13 mouse cellular contexts compared by ENCODE assay signal in genomic region chr7:68095574-68095973, GRCm38 (mm10).
DNase-seq lines count a peak whose midpoint lies in the region; ATAC-seq and TF ChIP-seq lines count a peak whose summit lies in the region.
"Had no signal": no experiment of that assay in that cellular context is flagged by ENCODE, and none has a peak within 500 bp of the region (broad histone marks: within the 10 kb centered on the region; RNA-seq: fewer than 3 reads in every experiment).

No protein-coding gene starts in this region.

- H3K4me2 ChIP-seq in hindbrain, postnatal 0 days (ENCODE audit: low read depth, low read length), result no peak overlapping the region
- no peak overlapping the region for H3K4me2 ChIP-seq in hindbrain, embryonic 12.5 days (replicated peaks)
- no peak overlapping the region for H3K4me2 ChIP-seq in lung, embryonic 15.5 days
- no peak overlapping the region for H3K4me2 ChIP-seq in stomach, embryonic 14.5 days (replicated peaks; ENCODE audit: low read depth, low read length)
- H3K4me2 ChIP-seq: forebrain, embryonic 12.5 days; limb, embryonic 15.5 days had no signal

- peak; percentile 35; the same call in 1 of the 2 replicates for ATAC-seq in hindbrain, postnatal 0 days
- ATAC-seq in hindbrain, embryonic 12.5 days (ENCODE audit: low FRiP score), result no peak
- ATAC-seq in lung, embryonic 15.5 days (ENCODE audit: borderline replicate concordance, extremely low read depth, low FRiP score, low TSS enrichment), result peak; percentile 21; the same call in 1 of the 2 replicates
- ATAC-seq in stomach, embryonic 14.5 days (ENCODE audit: insufficient number of reproducible peaks, insufficient read depth, low FRiP score, low read depth), result peak; percentile 75; the same call in 1 of the 2 replicates
- ATAC-seq: liver, postnatal 0 days had no signal

- 35% methylated on average over 4 of the region's 4 CpGs for WGBS in hindbrain, postnatal 0 days
- 47% methylated on average over 4 of the region's 4 CpGs for WGBS in hindbrain, embryonic 12.5 days
- 74% methylated on average over 4 of the region's 4 CpGs for WGBS in lung, embryonic 15.5 days
- 58% methylated on average over 4 of the region's 4 CpGs for WGBS in lung, adult 2 months
- 43% methylated on average over 4 of the region's 4 CpGs for WGBS in embryonic facial prominence, embryonic 10.5 days
- 77% methylated on average over 4 of the region's 4 CpGs for WGBS in stomach, embryonic 14.5 days

- H3K9ac ChIP-seq in hindbrain, postnatal 0 days (replicated peaks; ENCODE audit: low read length), result no peak overlapping the region
- H3K9ac ChIP-seq in hindbrain, embryonic 12.5 days, result no peak overlapping the region
- no peak overlapping the region for H3K9ac ChIP-seq in lung, embryonic 15.5 days
- no peak overlapping the region for H3K9ac ChIP-seq in stomach, embryonic 14.5 days (replicated peaks; ENCODE audit: low read depth, low read length)
- H3K9ac ChIP-seq: forebrain, embryonic 12.5 days; limb, embryonic 15.5 days; liver, postnatal 0 days had no signal

- H3K9me3 ChIP-seq in hindbrain, postnatal 0 days (ENCODE audit: low read length), result no peaks in the 10 kb centered on the region
- H3K9me3 ChIP-seq in hindbrain, embryonic 12.5 days (replicated peaks), result no peaks in the 10 kb centered on the region
- H3K9me3 ChIP-seq in lung, embryonic 15.5 days, result no peaks in the 10 kb centered on the region
- no peaks in the 10 kb centered on the region for H3K9me3 ChIP-seq in embryonic facial prominence, embryonic 10.5 days
- H3K9me3 ChIP-seq in stomach, embryonic 14.5 days (ENCODE audit: control insufficient read depth, low read depth, low read length), result no peaks in the 10 kb centered on the region
- H3K9me3 ChIP-seq: forebrain, embryonic 12.5 days; limb, embryonic 15.5 days had no signal

- H3K4me1 ChIP-seq in hindbrain, postnatal 0 days (ENCODE audit: insufficient read depth, low read length), result 0 out of 2 replicates have a peak, but pooled peaks cover 3% of the 10 kb centered on the region
- H3K4me1 ChIP-seq in hindbrain, embryonic 12.5 days, result peaks cover 22% of the 10 kb centered on the region
- peaks cover 38% of the 10 kb centered on the region for H3K4me1 ChIP-seq in lung, embryonic 15.5 days
- H3K4me1 ChIP-seq in lung, adult 2 months (ENCODE audit: control insufficient read depth, insufficient read depth, low read length), result peaks cover 5% of the 10 kb centered on the region
- peaks cover 16% of the 10 kb centered on the region for H3K4me1 ChIP-seq in embryonic facial prominence, embryonic 10.5 days
- peaks cover 8% of the 10 kb centered on the region; the same call in 1 of the 2 replicates for H3K4me1 ChIP-seq in stomach, embryonic 14.5 days (ENCODE audit: control insufficient read depth, insufficient read depth, low read length)
- H3K4me1 ChIP-seq: limb, embryonic 15.5 days had no signal

- no peaks in the 10 kb centered on the region for H3K36me3 ChIP-seq in hindbrain, postnatal 0 days (ENCODE audit: insufficient read depth, low read length)
- no peaks in the 10 kb centered on the region for H3K36me3 ChIP-seq in hindbrain, embryonic 12.5 days
- H3K36me3 ChIP-seq in lung, embryonic 15.5 days, result no peaks in the 10 kb centered on the region
- H3K36me3 ChIP-seq in embryonic facial prominence, embryonic 10.5 days (replicated peaks), result peaks cover 23% of the 10 kb centered on the region
- no peaks in the 10 kb centered on the region for H3K36me3 ChIP-seq in stomach, embryonic 14.5 days (ENCODE audit: control insufficient read depth, insufficient read depth, low read length)
- H3K36me3 ChIP-seq: forebrain, embryonic 12.5 days; limb, embryonic 15.5 days had no signal

- H3K27me3 ChIP-seq in hindbrain, postnatal 0 days (ENCODE audit: insufficient read depth, low read length), result no peaks in the 10 kb centered on the region
- H3K27me3 ChIP-seq in hindbrain, embryonic 12.5 days, result no peaks in the 10 kb centered on the region
- no peaks in the 10 kb centered on the region for H3K27me3 ChIP-seq in lung, embryonic 15.5 days
- H3K27me3 ChIP-seq in embryonic facial prominence, embryonic 10.5 days (replicated peaks; ENCODE audit: low read depth, poor library complexity, severe bottlenecking), result no peaks in the 10 kb centered on the region
- no peaks in the 10 kb centered on the region for H3K27me3 ChIP-seq in stomach, embryonic 14.5 days (ENCODE audit: control insufficient read depth, insufficient read depth, low read length)
- H3K27me3 ChIP-seq: forebrain, embryonic 12.5 days; limb, embryonic 15.5 days had no signal

- no peak overlapping the region for H3K4me3 ChIP-seq in hindbrain, postnatal 0 days (ENCODE audit: low read length)
- H3K4me3 ChIP-seq in hindbrain, embryonic 12.5 days, result no peak overlapping the region
- no peak overlapping the region for H3K4me3 ChIP-seq in lung, embryonic 15.5 days
- H3K4me3 ChIP-seq in lung, adult 2 months (replicated peaks; ENCODE audit: extremely low read depth, low read depth, low read length), result no peak overlapping the region
- H3K4me3 ChIP-seq in embryonic facial prominence, embryonic 10.5 days, result no peak overlapping the region
- no peak overlapping the region for H3K4me3 ChIP-seq in stomach, embryonic 14.5 days (ENCODE audit: low read depth, low read length)
- H3K4me3 ChIP-seq: forebrain, embryonic 12.5 days; limb, embryonic 15.5 days had no signal

- H3K27ac ChIP-seq in hindbrain, postnatal 0 days, result no peak overlapping the region
- no peak overlapping the region for H3K27ac ChIP-seq in hindbrain, embryonic 12.5 days
- no peak overlapping the region for H3K27ac ChIP-seq in lung, embryonic 15.5 days
- peak overlapping the region; percentile 61 for H3K27ac ChIP-seq in embryonic facial prominence, embryonic 10.5 days (replicated peaks)
- H3K27ac ChIP-seq in stomach, embryonic 14.5 days (ENCODE audit: low read length), result no peak overlapping the region
- H3K27ac ChIP-seq: forebrain, embryonic 12.5 days; limb, embryonic 15.5 days had no signal

- no peak for DNase-seq in hindbrain, postnatal 0 days (ENCODE audit: low spot score)
- DNase-seq in lung, adult 2 months, result no peak
- DNase-seq in embryonic facial prominence, embryonic 10.5 days (ENCODE audit: low spot score), result no peak
- no peak for DNase-seq in ovary, postnatal 14 days (ENCODE audit: low spot score)
- DNase-seq: cerebellum, adult 11 months; spleen, adult 18-20 months; thymus, postnatal 4 days had no signal

- no peak for TF ChIP-seq CTCF in hindbrain, postnatal 0 days (IDR thresholded peaks at IDR 0.05; ENCODE audit: low read depth)
- no peak for TF ChIP-seq CTCF in lung, adult 2 months (IDR thresholded peaks at IDR 0.05; ENCODE audit: insufficient read depth, low read length)

- TF ChIP-seq POLR2A in lung, adult 2 months (IDR thresholded peaks at IDR 0.05; ENCODE audit: borderline replicate concordance, extremely low read depth, low read depth, low read length), result no peak
